Mouse (Mus musculus) adrenal gland, postnatal 36 days (tissue): ENCODE data around the gene Crot. TPM values are rescaled to one million over a fixed set of nuclear protein-coding genes. Genes with fewer than 3 reads are reported as not detected.
"Not testable (repeated sequence)": the region's sequence is repeated elsewhere in the genome, so short reads cannot be mapped to it uniquely, and the experiment has no call there.

Source experiments
- DNase-seq, 2 experiments: peaks; one replicate each; pipeline ENCODE4 v3.0.0; 2021; ENCODE audit warnings: mixed read lengths in 1 of 2
- total RNA-seq, 2 experiments: library from RNA; stranded (reverse); gene quantifications; 2 replicates each; pipeline ENCODE4 v1.2.3; 2021

The Crot gene
- total RNA-seq, 2 experiments from 2014 or later: 27.2 to 48.7 TPM

DNA sequence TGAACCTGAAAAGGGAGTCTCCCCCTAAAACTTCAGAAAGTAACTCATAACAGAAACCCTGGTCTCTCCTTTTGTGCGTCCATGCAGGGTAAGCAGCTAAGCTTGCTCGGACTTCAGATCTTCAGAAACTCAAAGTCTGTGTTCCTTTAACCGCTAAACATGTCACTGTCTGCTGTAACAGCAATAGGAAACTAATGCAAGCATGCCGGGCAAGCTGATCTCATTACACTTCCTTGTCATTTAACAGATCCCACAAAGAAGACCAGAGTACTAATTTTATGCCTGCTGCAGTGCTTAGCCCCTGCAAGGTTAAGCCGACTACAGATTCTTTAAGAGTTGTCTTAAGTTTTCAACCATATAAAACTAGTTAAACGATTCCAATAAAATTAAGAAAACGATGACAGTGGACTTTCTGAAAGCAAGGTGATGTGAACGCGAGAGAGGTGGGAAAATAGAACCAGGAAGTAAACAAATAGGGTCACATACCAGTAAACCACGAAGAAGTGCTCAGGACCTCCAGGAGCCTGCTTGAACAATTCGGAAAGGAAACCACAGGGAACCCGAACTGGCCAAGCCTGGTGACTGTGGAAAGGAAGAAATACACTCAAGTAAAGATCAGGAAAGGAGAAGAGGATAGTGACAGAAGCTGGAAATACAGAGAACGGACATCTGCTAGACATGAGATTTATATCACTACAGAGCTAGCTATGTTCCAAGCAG is 998 bp downstream of the Crot start:
- DNase-seq: peak in 1 of 2 experiments; percentile 3

DNA sequence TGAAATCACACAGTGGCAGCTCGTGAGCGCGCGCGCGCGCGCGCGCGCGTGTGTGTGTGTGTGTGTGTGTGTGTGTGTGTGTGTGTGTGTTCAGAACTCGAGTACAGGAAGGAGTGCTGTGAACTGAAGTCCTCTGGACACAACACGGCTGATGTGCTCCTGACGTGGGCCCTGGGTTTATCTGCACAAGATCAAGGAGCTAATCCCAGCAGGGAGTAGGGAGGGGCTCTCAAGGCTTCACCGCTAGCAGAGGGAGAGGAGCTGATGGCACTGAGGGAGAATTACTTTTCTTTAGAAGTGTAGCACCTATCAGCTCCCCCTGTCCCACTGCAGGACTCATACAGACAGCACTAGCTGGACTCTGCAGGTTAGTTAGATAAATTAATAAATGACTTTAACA is 5.5 kb downstream of the Crot start:
- DNase-seq: no peak

DNA sequence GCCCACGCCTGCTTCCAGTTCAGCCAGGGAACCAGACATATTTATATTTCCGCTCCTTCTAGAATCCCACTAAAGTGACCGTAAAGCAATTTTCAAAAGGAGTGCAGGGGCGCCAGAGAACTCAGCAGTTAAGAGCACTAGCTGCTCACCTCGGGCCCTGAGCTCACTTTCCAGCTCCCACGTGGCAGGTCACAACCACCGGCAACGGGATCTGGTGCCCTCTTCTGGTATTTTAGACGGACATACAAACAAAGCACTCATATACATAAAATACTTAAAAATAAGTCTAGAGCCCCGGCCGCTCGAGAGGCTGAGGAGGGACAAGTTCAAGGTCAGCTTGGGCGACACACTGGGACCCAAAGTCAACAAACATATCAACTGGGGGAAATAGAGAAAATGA is 6.6 kb downstream of the Crot start:
- no peak for DNase-seq

DNA sequence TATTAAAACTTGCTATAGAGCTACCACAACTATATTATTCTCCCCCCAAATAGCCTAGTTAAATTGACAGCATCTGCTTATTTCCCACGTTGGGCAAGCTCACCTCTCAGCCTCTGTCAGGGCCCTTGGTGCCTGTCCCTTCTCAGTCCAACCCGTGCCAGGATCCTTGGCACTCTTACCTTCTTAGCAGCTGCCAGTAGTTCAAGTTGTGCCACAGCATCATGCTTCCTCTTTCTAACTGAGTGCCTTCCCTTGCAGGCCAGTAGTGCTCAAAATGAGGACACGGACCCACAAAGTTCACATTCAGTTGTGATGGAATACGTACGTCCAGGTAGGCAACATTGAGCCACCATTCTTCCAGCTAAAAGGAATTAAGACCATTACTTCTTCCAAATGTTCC is 9.2 kb downstream of the Crot start:
- DNase-seq: no peak

DNA sequence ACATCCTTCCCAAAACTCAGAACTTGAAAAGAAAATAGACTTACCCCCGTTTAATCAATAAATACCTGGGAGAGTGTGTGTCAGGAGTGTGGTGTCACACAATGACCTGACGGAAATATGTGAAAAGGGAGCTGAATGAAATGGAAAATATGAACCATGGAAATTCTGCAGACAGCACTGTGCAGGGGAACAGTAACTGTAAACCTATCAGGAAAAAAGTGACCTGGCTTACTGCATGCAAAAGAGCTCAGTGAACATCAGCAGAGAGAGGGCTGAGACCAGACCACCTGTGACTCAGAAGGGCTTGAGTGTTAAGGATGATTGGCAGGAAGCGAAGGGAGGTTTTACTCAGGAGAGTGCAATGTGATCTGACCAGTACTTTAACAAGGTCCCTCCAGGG is 11.7 kb downstream of the Crot start:
- no peak for DNase-seq

DNA sequence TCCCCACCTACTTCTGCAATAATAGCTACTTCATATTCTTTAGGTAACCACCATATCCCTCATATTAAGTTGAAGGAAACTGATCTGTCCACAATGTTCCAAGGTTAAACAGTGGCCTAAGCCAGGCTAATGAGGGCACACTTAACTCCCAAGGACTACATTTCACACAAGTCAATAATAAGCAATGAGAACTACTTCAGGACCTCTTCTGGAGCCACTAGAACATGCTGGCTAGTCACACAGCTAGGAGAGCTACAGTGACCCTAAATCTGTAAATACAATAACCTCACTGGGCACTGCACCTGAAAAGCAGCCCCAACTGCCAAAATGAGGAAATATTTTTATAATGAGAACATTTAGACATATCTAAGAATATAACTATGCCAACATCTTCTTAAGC is 22.4 kb downstream of the Crot start:
- DNase-seq: no peak

DNA sequence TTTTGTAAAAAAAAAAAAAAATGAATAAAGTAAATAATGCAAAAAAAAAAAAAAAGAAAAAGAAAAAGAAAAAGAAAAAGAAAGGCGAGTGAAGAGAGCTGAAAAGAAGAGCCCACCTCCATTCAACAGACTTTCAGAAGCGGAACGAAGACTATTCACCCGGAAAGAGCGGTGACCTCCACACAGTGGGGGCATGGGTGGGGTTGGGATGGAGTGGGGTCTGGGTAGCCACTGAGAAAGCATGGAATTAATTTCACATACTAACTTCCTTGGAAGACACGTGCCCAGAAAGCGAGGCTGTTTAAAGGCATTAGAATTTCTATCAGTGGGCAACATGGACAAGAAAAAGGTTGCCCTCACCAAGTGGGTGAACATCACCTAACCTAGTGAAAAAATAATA is 24.8 kb downstream of the Crot start:
- DNase-seq: no peak

DNA sequence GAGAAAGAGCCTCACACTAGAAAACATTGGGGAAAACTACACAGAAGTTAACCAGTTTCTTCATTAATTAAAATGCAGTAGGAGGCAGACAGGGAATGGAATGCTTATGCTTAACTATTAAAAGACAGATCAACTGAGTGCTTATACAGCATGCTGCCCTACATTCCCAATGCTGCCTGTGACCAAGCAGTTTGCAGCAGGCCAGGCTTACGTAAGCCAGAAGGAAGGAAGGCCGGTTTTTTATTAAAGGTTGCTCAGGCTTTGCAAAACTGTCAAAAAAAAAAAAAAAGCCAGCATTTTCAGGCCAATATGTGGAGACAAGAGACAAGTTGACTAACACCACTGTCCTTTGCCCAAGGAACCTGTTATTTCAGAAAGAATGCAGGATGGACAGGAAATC is 26.4 kb downstream of the Crot start:
- no peak for DNase-seq

DNA sequence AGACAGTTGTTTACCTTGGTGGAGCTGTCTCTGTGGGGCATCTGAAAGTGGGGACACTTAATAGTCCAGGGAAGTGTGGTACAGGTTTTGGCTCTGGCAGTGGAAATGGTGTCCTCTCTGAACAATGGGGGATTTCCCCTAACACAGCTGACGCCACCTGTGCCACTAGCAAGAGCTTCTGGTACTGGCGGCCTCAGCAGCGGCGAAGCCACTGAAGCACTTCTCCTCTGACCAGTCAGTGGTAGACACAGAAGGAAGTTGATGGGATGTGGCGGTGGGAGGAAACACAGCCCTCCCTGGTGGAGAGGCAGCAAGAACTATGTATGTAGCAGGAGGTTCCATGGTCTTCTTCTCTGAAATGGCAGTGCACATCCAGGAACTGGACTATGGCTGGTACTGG is 32.6 kb downstream of the Crot start:
- DNase-seq: no peak

DNA sequence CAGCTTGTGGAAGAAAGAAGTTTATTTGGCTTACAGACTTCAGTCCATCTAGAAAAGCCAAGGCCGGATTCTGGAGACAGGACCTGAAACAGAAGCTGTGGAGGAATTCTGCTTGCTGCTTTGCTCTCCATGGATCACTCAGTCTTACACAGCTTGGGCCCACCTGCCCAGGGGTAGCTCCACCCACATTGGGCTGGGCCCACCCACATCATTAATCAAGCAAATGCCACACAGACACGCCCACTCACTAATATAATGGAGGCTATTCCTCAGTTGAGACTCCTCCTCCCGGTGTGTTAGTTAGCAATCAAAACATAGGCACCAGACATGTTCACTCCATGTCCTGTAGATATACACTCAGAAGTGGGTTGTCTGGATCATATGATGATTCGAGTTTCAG is 36.6 kb downstream of the Crot start:
- DNase-seq: no peak

DNA sequence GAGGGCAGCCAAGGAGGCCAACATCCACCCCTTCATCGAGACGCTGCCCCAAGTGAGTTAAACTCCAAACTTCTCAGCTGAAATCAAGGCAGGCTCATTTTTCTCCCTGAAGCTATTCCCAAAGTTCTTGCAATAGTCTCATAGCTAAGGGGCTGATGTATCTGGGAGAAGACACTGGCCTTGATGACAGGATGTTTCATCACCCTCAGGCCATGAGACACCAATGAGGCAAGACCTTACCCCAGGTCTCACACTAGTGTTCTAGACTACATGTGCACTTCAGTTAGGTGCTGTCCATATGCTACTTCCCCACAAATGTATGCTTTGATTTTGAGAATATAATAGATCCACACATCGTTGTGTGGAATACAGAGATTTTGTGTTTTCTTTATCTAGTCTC is 41.6 kb downstream of the Crot start:
- DNase-seq: no peak

DNA sequence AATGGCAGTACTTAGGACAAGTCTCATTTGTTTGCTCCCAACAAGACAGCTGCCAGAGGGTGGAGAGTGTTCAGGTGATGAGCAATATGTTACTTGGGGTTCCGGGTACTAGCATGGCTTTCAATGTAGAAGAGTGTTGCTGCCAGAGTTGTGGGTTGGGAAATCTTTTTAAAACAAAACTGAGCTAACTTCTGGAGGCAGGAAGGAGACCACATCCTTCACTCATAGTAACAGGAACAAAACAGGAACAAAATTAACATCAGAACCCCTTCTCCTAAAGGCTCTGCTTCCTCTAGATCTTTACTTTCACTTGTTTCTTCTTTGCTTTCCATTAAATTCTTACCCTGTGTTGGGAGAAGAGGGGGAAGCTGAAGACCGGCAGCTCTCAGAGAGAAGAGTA is 43.5 kb downstream of the Crot start:
- DNase-seq: no peak

DNA sequence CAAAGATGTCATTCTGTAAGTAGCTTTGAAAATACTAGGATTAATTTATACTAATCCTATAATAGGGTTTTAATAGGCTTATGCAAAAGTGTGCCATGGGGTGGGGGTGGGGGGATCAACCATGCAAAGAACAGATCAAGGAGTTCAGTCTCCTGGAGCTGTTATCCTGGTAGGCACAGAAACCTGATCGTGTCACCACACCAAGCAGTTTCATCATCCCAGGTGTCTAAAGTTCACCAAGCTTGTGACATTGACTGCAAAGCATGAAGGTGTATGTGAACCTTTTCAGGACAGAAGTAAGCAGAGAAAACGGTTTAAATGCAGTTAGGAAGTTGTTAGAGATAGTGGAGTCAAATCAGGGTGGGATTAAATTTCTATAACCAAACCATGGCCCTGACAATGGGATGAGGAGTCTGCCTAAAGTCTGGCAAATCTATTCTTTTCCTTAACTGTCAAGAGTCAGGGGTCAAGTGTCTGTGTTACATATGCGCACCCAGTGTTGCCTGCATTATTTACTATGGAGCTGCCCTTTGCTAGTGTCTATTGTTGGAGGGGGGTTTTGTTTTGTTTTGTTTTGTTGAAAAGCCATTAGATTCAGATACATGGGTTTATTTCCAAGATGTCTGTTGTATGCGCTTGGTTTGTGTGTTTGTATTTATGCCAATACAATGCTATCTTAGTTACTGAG is 49.6 kb downstream of the Crot start:
- no peak for DNase-seq

DNA sequence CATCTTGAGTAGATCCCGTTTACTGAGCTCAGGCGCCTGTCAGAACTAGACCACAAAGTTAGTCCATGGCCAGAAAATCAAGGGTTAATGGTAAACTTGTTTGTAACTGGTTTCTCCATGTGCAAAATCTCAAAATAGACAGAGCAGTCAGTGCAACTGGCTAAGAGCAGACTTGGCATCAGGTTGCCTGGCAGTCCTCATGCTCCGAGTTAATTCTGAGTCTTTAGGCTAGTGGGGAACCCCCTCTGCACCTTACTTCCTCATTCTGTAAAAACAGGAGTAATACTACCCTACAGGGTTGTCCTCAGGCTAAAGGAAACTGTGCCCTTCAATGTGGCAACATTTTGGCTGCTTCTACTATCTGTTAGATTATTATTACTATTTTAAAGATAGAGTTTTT is 53.3 kb downstream of the Crot start:
- DNase-seq: no peak

DNA sequence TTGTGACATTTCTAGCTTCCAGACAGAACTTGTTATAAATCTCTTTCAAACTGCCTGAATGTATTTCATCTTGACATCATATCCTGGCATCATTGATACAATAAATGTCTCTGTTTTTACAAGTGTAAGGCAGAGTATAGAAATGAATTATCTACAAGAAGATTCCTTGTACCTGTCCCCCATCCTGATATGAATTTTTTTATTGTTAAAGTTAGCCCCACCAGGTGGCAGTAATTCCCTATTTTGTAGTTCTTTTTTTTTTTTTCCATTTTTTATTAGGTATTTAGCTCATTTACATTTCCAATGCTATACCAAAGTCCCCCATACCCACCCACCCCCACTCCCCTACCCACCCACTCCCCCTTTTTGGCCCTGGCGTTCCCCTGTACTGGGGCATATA is 55.9 kb downstream of the Crot start:
- DNase-seq: not testable (repeated sequence)

DNA sequence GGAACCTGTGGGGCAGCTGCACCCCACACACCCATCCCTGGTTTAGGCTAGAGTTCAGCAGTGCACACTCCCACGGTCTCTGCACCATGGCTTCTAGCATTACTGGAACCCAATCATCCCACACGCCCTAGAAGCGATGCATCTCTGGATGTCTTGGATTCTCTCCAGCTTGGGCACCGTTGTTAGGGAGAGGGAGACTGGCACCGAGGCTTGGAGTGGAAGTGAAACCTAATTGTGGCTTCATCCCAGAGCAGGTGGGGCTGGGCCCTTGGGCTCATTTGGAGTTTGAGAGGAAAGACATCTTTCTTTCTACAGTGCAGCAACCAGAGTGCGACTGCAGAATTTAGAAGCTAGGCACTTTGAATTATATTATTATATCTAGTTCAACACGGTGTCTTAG is 59.2 kb downstream of the Crot start:
- DNase-seq: no peak

DNA sequence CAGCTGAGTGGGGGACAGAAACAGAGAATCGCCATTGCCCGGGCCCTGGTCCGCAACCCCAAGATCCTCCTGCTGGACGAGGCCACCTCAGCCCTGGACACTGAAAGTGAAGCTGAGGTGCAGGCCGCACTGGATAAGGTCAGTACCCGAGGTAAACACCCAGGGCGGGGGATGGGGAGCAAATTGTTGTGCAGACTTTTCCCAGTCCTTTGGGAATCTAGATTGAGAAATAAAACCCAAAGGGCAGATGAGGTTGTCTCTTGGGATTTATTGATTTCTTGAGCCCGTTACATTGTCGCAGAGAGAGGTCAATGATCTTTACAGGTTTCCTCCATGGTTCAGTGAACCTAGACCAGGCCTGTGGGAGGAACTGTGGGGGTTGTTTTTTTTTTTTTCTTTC is 68.7 kb downstream of the Crot start:
- DNase-seq: peak in 1 of 2 experiments; percentile 27

DNA sequence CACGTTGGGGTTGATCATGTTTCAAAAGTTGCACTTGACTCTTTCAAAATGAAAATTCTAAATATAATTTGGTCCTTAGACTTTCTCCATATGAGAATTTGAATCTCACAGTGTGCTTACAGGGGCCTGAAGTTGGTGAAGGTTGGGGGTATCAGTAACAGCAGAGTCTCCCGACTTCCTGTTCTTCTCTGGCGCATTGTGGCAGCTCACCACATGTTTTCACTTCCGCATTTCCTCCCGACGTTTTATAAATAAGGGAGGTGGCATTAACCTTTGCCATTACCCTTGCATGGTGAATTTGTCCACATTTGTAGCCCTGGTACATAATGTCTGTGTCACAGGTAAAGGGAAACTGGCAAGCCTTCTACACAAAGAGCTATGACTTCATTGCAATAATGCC is 80.1 kb downstream of the Crot start:
- DNase-seq: no peak

DNA sequence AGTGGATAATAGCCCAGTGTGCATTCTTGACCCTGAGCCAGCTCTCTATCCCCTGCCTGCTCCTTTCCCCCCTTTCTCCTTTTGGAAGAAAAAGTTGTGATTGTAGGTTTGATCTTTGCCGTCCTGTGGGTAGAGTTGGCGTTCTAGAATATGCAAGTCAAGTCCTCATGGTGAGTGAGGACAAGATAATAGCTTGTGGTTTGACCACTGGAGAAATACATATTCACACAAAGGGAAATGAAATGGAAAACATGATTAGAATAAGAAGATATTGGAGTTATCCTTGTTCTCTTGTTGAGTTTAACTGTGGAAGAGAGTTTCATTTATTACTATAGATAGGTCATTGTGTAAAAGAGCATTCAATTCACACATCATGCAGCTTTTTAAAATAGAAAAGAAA is 80.7 kb downstream of the Crot start:
- no peak for DNase-seq

Other genes with a start within 250 kb of the Crot start
- 1,000 to 10,000 TPM; 1,841 to 2,403 TPM for gene Abcb1b, start 199.2 kb downstream of the Crot start, total RNA-seq
- 1 to 10 TPM; 2.7 to 3.9 TPM for gene Abcb4, start 103.6 kb downstream of the Crot start, total RNA-seq
- 10 to 100 TPM; 18.6 to 56.8 TPM for gene Tmem243, start 103.3 kb upstream of the Crot start, total RNA-seq
- gene Dmtf1, start 164.5 kb upstream of the Crot start, total RNA-seq: 10 to 100 TPM; 26.2 to 27.1 TPM